Mouse (Mus musculus) frontal cortex, adult 2 months (tissue): ENCODE data around the gene Tmem8b. TPM values are rescaled to one million over a fixed set of nuclear protein-coding genes. Genes with fewer than 3 reads are reported as not detected.

Source experiments
- DNase-seq, 2 experiments: peaks; one replicate each; pipeline ENCODE4 v3.0.0; 2022; ENCODE audit warnings: low spot score in 1 of 2; ENCODE audit errors: extremely low spot score in 1 of 2
- polyA plus RNA-seq: library from polyadenylated mRNA; depleted of rRNA; stranded (reverse); fragments of >200 nt; gene quantifications from 2 replicates; pipeline ENCODE4 v1.2.3, GENCODE M21; 2012; rRNA removed

Gene Tmem8b
- polyA plus RNA-seq = 35.5 and 38.0 TPM in 2 replicates

DNA sequence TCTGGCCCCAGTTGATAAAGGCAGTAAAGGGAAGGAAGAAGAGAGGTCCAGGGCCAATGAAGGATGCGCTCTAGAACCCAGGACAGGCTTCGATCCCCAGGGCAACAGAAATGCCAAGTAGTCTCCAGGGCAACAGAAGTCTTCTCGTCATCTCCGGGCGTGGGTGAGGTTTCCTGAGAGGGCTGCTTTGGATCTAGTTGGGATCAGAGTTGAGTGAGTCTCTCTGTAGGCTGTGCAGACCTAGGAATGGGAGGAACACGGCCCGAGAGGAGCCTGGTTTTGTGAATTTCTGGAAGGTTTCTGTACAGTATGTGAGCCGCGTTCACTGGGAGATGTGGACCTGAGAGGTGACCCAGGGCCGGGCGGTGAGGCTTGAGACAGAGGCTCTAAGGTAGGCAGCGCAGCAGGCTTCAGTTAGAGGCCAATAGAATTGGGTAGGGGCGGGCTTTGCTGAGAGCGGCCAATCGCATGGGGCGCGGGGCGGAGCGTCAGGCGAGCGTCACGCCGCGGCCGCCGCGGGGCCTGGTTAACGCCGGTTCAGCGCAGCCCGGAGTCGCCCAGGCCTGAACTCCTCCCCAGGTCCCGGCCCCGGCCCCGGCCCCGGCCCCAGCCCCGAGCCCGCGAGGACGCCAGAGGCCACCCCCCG lies at the start of gene Tmem8b, which contains the start of gene Fam221b:
Tmem8b (plus strand) TSS at position 190 of the 646 bp plus-strand sequence.
Fam221b (minus strand) TSS at position 364 of the 646 bp plus-strand sequence.
- DNase-seq = peak; percentile 79 to 92

DNA sequence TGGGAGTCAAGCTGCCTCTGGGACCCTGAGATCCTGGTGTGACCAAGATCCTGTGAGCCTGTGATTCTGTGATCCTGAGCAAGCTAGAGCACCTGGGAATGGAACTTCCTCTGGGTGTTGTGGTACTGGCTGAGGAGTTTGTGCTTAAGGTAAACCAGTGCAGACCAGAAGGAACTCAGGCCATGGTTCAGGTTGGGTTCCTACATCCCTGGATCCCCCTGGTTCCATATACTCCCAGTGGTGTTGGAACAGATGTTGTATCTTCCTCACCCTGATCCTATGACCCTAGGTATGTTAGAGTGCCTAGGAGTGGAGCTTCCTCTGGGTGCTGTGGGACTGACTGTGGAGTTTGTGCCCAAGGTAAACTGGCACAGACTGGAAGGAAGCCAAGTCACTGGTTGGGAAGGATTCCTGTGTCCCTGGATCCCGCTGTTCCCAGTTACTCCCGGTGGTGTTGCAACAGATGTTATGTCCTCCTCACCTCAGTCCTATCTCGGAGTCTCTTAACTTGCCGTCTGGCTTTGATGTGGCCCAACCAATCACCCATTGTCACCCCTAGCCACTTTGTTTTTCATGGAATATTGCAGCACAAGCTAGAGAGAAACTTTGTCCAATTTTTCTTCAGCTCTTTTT lies 48.5 kb upstream of the Tmem8b start:
- no peak for DNase-seq

DNA sequence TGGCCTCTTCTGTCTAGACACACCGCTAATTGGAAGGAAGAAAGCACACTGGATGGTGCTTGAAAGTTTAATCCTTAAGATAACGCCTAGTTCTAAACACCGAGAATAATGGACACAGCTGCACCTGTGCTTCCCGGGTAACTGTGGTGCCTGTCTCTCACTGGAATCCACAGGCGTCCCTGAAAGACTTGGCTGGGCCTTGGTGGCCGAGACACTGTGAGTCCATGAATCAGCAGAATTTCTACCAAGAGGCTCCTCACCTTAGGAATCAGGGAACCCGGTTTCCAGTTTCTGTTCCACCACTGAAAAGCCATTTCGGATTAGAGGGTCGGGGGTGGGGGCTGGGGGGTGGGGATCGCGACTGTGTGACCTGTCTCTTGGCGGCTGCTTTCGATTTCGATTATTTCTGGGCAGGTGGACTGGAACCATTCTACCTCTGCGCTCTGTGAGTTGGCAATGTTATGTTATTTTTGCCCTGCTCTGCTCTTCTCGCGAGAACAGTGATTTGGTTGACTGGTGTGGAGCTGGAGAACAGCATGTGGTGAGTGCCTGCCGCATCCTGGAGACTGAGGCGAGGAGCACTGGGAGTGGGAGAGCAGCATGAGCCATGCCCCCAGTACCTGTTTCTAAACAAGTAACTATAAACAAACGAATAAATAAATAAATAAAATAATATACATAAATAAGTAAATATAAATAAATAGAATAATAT lies 39.5 kb upstream of the Tmem8b start:
- DNase-seq = peak in 1 of 2 experiments; percentile 25

DNA sequence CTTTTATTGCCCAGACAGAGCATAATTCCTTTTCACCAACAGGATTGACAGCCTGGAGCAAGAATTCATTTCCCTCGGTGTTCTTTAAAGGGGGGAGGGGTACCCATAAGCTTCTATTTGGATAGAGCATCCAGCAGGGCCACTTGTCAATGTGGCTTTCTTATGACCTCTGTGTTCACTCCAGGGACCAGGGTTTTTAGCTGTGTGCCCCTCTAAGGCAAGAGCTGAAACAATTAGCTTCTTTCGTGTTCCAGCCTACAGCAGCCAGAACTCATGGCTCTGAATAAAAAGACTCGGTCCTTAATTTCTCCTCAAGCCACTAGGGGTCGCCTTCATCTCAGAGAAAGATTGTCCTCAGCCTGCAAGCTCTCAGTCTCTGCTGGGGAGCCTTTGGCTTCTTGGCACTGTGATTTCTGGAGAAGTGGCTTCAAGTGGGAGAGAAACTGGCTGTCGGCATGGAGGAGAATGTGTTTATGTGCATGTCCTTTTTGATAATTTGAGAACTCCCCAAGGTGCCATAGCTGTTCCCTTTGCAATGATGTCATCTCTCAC lies 38.7 kb upstream of the Tmem8b start:
- peak; percentile 81 to 95 for DNase-seq

DNA sequence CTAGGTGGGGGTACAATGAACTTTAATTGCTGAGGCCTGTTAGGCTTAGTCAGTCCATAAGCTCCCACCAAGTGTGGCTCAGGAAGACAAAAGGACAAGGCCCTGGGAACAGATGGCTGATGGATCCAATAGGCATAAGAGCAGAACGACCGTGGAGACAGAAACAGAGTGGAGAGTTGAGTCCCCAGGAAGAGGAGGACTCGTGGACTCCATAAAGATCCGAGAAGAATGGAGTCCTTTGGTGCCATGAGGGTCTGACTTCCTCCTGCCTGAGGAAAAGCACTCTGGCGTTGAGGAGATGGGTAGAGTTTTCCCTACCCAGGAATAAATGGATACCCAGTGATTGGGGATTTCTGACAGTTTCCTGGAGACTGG lies 38.1 kb upstream of the Tmem8b start:
- DNase-seq = no peak

DNA sequence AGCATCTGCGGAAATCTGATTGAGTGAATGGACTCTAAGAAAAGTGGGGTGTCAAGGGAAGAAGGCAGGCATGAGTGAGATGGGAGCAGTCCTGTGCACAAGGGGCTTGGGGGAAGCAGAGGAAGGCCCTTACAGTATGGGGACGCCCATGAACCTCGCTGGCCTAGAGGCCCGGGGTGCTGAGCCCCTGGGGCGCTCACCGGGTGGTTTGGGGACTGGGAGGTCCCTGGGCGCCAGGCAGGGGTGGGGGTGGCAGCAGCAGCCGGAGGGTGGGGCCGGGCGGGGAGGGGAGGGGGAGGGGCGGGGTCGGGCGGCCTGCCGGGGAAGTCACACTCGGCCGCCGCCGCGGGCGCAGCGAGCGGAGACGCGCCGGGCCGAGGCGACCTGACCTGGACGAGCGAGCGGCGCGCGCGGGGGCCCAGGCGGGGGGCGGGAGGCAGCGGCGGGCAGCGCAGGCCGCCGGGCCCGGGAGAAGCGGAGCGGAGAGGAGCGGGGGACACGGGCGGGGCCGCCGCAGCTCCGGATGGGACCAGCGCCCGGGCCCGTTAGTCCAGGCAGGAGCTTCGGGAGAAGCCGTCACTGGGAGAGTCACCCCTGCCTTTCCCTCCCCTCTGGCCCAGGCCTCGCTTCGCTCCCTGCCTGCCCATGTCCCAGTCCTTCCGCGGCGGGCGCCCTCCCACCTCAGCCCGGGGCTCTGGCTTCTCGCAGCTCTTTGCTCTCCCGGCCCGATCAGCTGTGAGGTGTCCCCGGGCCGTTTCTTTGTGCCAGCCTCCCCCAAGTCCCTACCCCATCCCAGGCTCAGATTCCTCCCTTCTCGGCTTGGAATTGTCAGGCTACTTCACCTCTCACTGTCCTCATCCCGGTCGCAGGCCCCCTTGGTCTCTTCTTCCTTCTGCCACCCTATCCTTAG lies 37.5 kb upstream of the Tmem8b start, which contains the start of gene Npr2:
Npr2 (plus strand) TSS at position 890 of the 910 bp plus-strand sequence.
- peak in 1 of 2 experiments; percentile 25 for DNase-seq

DNA sequence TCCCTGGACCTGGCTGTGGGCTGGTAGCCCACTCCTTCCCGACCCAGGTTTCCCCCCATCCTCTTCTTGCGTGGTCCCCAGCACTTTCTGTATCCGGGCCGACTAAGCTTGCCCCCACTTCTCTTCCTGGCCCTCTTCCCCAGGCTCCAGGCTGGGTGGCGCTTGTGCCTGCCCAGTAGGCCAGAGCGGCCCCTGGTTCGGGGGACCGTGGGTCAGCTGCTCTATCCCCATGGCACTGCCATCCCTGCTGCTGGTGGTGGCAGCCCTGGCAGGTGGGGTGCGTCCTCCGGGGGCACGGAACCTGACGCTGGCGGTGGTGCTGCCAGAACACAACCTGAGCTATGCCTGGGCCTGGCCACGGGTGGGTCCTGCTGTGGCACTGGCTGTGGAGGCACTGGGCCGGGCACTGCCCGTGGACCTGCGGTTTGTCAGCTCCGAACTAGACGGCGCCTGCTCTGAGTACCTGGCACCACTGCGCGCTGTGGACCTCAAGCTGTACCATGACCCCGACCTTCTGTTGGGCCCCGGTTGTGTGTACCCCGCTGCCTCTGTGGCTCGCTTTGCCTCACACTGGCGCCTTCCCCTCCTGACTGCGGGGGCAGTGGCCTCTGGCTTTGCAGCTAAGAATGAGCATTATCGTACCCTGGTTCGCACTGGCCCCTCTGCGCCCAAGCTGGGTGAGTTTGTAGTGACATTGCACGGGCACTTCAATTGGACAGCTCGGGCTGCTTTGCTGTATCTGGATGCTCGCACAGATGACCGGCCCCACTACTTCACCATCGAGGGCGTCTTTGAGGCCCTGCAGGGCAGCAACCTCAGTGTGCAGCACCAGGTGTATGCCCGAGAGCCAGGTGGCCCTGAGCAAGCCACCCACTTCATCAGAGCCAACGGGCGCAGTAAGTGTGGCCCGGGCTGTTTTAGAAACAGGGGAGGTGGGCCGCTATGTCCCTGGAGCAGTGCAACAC lies 36.5 kb upstream of the Tmem8b start:
- DNase-seq = no peak

DNA sequence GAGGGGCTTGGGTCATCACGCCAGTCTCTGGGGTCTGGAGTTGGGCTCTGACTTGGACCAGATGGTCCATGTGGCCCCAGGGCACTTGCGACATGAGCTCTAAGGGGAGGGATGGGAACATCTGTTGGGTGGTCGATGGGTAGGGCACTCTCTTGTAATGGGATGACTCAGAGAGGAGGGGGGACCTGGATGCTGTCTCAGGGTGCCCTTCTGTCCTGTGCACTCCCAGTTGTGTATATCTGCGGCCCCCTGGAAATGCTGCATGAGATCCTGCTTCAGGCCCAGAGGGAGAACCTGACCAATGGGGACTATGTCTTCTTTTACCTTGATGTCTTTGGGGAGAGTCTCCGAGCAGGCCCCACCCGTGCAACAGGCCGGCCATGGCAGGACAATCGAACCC lies 35.5 kb upstream of the Tmem8b start:
- no peak for DNase-seq

DNA sequence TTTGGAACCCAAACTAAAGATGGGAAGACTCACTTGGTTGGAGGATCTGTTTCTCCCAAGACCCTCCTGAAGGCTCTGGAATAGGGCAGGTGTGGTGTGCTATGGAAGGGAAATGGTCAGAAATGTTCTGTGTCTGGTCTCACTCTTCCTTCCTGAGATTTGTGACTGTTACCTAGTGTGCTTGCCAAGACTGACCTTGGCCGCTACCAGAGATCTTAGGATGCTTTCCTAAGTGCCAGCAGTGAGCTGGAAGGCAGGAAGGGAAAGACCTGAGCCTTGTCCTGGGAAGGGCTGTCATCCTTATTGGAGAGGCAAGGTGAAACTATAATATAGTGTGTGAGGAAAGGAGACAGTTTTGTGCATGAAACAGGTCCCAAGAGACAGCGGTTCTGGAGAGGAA lies 35.0 kb upstream of the Tmem8b start:
- no peak for DNase-seq

DNA sequence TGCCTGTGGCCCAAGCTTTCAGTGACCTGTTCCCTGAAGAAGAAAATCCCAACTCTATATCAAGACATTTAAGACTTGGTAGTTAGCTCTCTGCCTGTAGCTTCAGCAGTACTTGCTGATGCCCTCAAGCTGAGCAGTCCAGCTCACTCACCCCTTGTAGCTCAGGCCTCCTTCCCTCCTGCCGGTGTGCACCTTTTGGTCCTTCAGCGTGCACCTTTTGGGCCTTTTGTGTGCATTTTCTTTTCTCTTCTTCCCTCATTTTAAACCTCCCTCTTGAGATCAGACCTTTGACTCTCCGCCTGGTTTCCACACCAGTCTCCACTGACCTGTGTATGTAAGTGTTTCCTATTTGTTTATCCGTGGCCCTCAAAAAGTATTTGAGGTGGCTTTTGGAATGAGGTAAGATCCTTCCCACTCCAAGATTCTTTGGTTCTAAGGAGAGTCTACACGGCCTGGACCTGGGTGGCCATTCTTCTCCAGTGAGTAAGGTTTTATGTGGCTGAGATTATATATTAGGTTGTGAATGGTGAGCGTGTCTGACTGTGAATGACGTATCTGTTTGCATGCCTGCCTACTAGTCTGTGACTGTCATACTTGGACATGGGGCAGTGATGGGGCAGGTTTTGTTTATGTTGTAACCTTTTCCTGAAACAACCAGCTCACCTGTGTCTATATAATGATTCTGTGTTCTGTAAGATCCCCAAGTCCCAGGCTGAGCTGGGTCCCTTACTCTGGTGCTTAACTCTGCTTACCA lies 34.0 kb upstream of the Tmem8b start:
- DNase-seq = no peak

DNA sequence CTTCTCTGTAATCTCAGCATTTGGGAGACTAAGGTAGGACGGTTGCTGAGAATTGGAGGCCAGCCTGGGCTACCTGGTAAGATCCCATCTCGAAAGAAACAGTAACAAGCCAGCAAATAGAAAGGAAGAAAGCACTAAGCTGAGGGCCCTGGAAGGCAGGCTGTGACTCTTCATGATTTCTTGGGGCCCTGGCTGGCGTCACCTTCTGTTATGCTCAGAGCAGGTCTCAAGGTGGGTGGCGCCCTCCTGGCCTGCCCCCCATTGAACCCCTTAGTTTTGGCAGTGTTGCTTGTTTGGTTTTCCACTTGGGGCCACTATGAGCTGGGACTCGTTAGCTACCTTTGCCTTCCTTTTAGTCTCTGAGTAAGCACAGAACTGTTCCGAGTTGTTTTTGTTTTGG lies 32.0 kb upstream of the Tmem8b start:
- no peak for DNase-seq

DNA sequence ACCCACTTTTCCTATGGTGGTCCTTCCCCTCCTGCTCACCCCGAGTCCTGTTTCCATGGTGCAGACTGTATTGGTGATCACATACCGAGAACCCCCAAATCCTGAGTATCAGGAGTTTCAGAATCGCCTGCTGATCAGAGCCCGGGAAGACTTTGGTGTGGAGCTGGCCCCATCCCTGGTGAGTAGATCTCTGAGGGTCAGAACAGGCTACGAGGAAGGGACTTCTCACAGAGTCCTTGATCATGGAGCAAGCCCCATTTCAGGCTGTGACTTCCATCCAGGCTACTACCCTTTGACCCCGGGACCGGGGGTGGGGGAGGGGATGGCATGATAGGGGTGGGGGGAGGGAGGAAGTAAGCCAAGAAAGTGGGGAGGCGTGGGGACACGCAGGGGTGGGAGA lies 28.7 kb upstream of the Tmem8b start:
- no peak for DNase-seq

DNA sequence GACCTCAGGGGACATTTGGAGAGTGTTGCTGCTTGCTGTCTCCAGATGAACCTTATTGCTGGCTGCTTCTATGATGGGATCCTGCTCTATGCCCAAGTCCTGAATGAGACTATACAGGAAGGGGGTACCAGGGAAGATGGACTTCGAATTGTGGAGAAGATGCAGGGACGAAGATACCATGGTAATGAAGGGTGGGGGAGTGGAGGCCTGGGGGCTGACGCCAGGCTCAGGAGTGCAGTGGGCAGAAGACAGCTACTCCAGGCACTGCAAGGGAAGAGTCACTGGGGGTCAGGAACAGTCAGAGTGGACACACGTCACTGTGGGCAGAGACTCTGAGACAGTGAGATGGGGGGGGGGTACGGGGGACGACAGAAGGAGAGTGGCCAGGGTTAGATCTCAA lies 28.3 kb upstream of the Tmem8b start:
- no peak for DNase-seq

DNA sequence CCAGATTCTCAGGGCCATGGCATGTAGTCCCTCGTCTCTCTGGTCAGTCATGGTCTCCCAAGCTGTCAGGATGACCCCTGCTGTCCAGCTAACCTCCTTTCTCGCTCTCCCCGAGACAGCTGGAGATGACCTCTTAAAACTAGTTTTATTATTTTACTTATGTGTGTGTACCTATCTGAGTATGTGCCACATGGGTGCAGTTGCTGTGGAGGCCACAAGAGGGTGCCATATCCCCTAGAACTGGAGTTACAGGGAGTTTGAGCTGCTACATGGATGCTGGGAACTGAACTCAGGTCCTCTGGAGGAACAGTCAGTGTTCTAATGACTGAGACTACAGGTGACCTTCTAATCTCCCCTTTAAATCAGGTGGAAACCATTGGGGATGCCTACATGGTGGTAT lies 19.0 kb upstream of the Tmem8b start:
- no peak for DNase-seq

DNA sequence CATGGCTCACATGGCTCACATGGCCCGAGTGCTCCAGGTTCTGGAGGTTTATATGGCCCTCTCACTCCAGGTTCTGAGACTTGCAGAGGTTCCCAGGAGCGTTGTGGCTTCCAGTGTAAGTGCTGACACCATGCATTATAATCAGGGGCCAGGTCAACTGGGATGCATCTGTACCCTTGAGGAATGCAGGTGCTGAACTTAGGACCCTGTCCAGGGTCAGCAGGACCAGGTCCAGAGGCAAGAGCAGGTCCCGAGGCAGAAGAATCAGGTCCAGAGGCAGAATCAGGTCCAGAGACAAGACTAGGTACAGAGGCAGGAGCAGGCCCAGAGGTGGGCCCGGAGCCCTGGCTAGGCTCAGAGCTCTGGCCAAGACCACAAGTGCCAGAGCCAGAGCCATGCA lies 16.0 kb upstream of the Tmem8b start:
- no peak for DNase-seq

DNA sequence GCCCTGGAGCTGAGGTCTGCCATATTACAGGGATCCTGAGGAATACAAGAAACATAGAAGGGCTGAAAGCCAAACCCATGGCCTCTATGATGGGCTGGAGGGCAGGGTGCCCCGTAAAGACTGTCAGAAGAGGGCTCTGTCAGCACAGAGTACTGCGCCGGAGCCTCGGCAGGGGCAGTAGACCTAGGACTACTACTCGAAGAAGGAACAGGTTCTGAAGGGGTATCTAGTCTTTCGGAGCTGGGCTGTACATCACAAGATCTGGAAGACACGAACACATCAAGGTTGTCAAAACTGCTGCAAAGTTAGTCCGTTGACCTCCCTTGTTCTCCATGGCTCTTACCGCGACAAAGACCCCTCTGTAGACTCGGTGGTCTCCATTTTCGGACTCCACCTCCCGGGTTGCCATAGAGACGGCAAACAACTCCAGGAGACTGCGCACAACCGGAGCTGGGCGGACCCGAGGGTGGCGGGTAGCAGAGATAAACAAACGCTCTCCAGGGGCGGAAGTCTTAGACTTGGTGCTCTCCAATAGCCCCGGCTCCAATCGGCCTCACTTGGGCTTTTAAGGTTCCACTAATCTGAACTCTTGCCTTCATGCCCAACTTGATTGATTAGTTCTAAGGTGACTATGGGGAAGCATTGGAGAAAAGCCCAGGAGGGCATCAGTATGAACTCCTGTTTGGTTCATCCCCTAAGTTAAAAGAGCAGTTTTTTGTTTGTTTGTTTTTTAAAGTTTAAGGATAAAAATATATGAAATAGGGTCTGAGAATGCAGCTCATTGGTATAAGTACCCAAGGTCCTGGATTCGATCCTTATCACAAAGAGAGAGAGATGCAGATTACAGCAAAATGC lies 15.4 kb upstream of the Tmem8b start, which contains the start of gene Spag8:
Spag8 (minus strand) TSS at position 434 of the 855 bp plus-strand sequence.
- no peak for DNase-seq

DNA sequence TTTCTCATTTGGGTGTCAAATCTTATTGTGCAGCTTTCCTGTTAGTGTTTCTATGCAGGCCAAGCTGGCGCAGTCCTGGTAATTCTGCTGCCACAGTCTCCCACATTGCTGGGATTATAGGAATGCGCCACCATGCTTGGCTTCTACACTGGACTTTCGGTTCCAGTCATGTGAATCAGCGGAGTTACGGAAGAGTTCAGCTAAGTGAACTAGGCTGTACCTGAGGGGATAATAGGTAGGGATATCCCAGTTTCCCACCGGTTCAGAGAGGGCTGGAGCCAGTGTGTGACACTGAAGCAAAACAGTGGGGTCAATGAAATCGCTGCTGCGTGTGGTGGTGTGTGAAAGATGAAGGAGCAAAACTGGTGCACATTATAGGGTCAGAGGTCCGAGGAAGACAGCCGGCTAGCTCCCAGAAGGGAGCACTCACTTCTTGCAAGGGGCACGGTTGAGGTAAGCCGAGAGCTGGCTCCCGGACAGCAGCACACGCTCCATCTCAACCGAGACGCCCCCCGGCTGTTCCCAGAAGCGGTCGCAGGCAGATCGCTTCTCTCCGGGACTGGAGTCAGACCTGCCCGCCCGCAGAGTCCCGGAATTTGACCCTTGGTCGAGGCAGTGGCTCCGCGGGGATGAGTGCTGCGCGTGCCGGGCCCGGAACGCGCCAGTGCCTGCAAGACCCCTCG lies 13.0 kb upstream of the Tmem8b start:
- no peak for DNase-seq
